11 mouse cellular contexts compared by ENCODE assay signal in genomic region chr1:64790806-64791790, GRCm38 (mm10). TPM values are rescaled to one million over a fixed set of nuclear protein-coding genes. Genes with fewer than 3 reads are reported as not detected.
DNase-seq lines count a peak whose midpoint lies in the region; ATAC-seq and TF ChIP-seq lines count a peak whose summit lies in the region.
"Had no signal": no experiment of that assay in that cellular context is flagged by ENCODE, and none has a peak within 500 bp of the region (broad histone marks: within the 10 kb centered on the region; RNA-seq: fewer than 3 reads in every experiment).

No protein-coding gene starts in this region.

- no peaks in the 10 kb centered on the region for H3K79me2 ChIP-seq in heart, adult 2 months (replicated peaks; ENCODE audit: control insufficient read depth, insufficient read depth, low read length)

- no peak for TF ChIP-seq EP300 in heart, adult 2 months (IDR thresholded peaks at IDR 0.05; ENCODE audit: insufficient read depth, low read depth, low read length)

- peak overlapping the region; percentile 16; the same call in 1 of the 2 replicates for H3K4me2 ChIP-seq in heart, embryonic 15.5 days
- H3K4me2 ChIP-seq in neural tube, embryonic 13.5 days: no peak overlapping the region
- no peak overlapping the region for H3K4me2 ChIP-seq in liver, embryonic 12.5 days

- ATAC-seq in heart, embryonic 15.5 days (replicated peaks; ENCODE audit: insufficient number of reproducible peaks, insufficient read depth, low FRiP score, low read depth): peak; percentile 83
- no peak for ATAC-seq in neural tube, embryonic 13.5 days (ENCODE audit: low read depth)
- ATAC-seq in liver, embryonic 12.5 days: no peak

- no peaks in the 10 kb centered on the region for H3K27me3 ChIP-seq in heart, adult 2 months (ENCODE audit: control insufficient read depth, insufficient read depth, low read length)
- no peaks in the 10 kb centered on the region for H3K27me3 ChIP-seq in heart, embryonic 15.5 days
- H3K27me3 ChIP-seq in neural tube, embryonic 13.5 days: no peaks in the 10 kb centered on the region
- no peaks in the 10 kb centered on the region for H3K27me3 ChIP-seq in liver, embryonic 12.5 days (replicated peaks)
- H3K27me3 ChIP-seq in midbrain, embryonic 10.5 days (ENCODE audit: low read depth, poor library complexity, severe bottlenecking): no peaks in the 10 kb centered on the region

- peak; percentile 46 to 48 for DNase-seq in heart, adult 2 months
- no peak for DNase-seq in heart, postnatal 25 days (ENCODE audit: low spot score)
- DNase-seq in MN1 (ENCODE audit: low spot score): peak; percentile 20
- peak; percentile 16 for DNase-seq in cerebellum, adult 8-10 months
- no peak for DNase-seq in midbrain, embryonic 10.5 days (ENCODE audit: low spot score)

- no peak for TF ChIP-seq POLR2A in heart, adult 2 months (IDR thresholded peaks at IDR 0.05; ENCODE audit: insufficient read depth, low read depth, low read length)

- no peaks in the 10 kb centered on the region for H3K9me3 ChIP-seq in heart, embryonic 15.5 days (replicated peaks)
- H3K9me3 ChIP-seq in neural tube, embryonic 13.5 days: no peaks in the 10 kb centered on the region
- no peaks in the 10 kb centered on the region for H3K9me3 ChIP-seq in liver, embryonic 12.5 days (replicated peaks)
- H3K9me3 ChIP-seq in midbrain, embryonic 10.5 days (replicated peaks): no peaks in the 10 kb centered on the region
- H3K9me3 ChIP-seq: G1E had no signal

- H3K4me1 ChIP-seq in heart, adult 2 months (ENCODE audit: control insufficient read depth, insufficient read depth, low read length): peaks cover 17% of the 10 kb centered on the region
- peaks cover 50% of the 10 kb centered on the region for H3K4me1 ChIP-seq in heart, embryonic 15.5 days (replicated peaks)
- peaks cover 37% of the 10 kb centered on the region for H3K4me1 ChIP-seq in neural tube, embryonic 13.5 days (replicated peaks)
- H3K4me1 ChIP-seq in liver, embryonic 12.5 days: peaks cover 19% of the 10 kb centered on the region
- H3K4me1 ChIP-seq in midbrain, embryonic 10.5 days: peaks cover 10% of the 10 kb centered on the region; the same call in 1 of the 2 replicates

- H3K9ac ChIP-seq in heart, adult 2 months (ENCODE audit: low read depth, low read length): no peak overlapping the region
- no peak overlapping the region for H3K9ac ChIP-seq in heart, embryonic 15.5 days
- H3K9ac ChIP-seq in neural tube, embryonic 13.5 days: no peak overlapping the region
- H3K9ac ChIP-seq in liver, embryonic 12.5 days: no peak overlapping the region
- H3K9ac ChIP-seq: liver, embryonic 14.5 days had no signal

- H3K4me3 ChIP-seq in heart, adult 2 months: no peak overlapping the region
- H3K4me3 ChIP-seq in heart, embryonic 15.5 days: no peak overlapping the region
- no peak overlapping the region for H3K4me3 ChIP-seq in neural tube, embryonic 13.5 days
- no peak overlapping the region for H3K4me3 ChIP-seq in liver, embryonic 12.5 days
- H3K4me3 ChIP-seq in midbrain, embryonic 10.5 days: no peak overlapping the region
- H3K4me3 ChIP-seq: erythroblast, embryonic 14.5 days had no signal

- H3K27ac ChIP-seq in heart, adult 2 months: peak overlapping the region; percentile 32
- H3K27ac ChIP-seq in heart, embryonic 15.5 days: peak overlapping the region; percentile 82
- 0 out of 2 replicates have a peak overlapping the region, but pooled peaks have one; percentile 20 for H3K27ac ChIP-seq in neural tube, embryonic 13.5 days (replicated peaks)
- H3K27ac ChIP-seq in liver, embryonic 12.5 days: no peak overlapping the region
- H3K27ac ChIP-seq in midbrain, embryonic 10.5 days (replicated peaks): no peak overlapping the region
- H3K27ac ChIP-seq: liver, embryonic 14.5 days had no signal

- H3K36me3 ChIP-seq in heart, adult 2 months (ENCODE audit: control insufficient read depth, insufficient read depth, low read length): peaks cover 2% of the 10 kb centered on the region
- H3K36me3 ChIP-seq in heart, embryonic 15.5 days: 0 out of 2 replicates have a peak, but pooled peaks cover 4% of the 10 kb centered on the region
- H3K36me3 ChIP-seq in neural tube, embryonic 13.5 days: peaks cover 8% of the 10 kb centered on the region; the same call in 1 of the 2 replicates
- H3K36me3 ChIP-seq in liver, embryonic 12.5 days: 0 out of 2 replicates have a peak, but pooled peaks cover 3% of the 10 kb centered on the region
- peaks cover 11% of the 10 kb centered on the region for H3K36me3 ChIP-seq in midbrain, embryonic 10.5 days

- 39% methylated on average over 9 of the region's 9 CpGs for WGBS in heart, adult 2 months
- 29% methylated on average over 9 of the region's 9 CpGs for WGBS in heart, embryonic 15.5 days
- WGBS in neural tube, embryonic 13.5 days: 53% methylated on average over 9 of the region's 9 CpGs
- WGBS in liver, embryonic 12.5 days (ENCODE audit: insufficient replicate concordance): 53% methylated on average over 9 of the region's 9 CpGs
- WGBS in midbrain, embryonic 10.5 days: 72% methylated on average over 9 of the region's 9 CpGs

- intact Hi-C loops in heart, adult 2 months (cut with DNase I): loop anchor here (5.0 to 10.0 kb wide), 2 partner anchors 54 to 124 kb away; partner anchors contain the start of gene Fzd5
- intact Hi-C loops in heart, postnatal 25 days (cut with DNase I): loop anchor here (5.0 kb wide), 2 partner anchors 54 to 126 kb away; partner anchors contain the start of gene Fzd5

- no peak for TF ChIP-seq CTCF in heart, adult 2 months (IDR thresholded peaks at IDR 0.05)

RNA-seq across cellular contexts. Expression of gene Fzd5, which starts 53.5 kb away (rescaled TPM):
- 1 to 10 TPM; 3.6 to 4.4 TPM for total RNA-seq in heart, adult 2 months (2021)
- 2.5 and 3.2 TPM in 2 replicates for polyA plus RNA-seq in heart, adult 2 months (2012; rRNA removed)
- total RNA-seq in heart, postnatal 25 days (2021): 1 to 10 TPM; 4.0 to 5.8 TPM
- polyA plus RNA-seq in heart, embryonic 15.5 days (2015; fragmentation: Nextera tagmentation; extraction: Ambion mirVana): 1.5 and 1.7 TPM in 2 replicates
- polyA plus RNA-seq in neural tube, embryonic 13.5 days (2015; fragmentation: Nextera tagmentation; extraction: Ambion mirVana): 0.20 and 0.21 TPM in 2 replicates
- 3.6 and 4.1 TPM in 2 replicates for polyA plus RNA-seq in liver, embryonic 12.5 days (2016; fragmentation: Nextera tagmentation; extraction: Ambion mirVana)
- polyA plus RNA-seq in midbrain, embryonic 10.5 days (2016; fragmentation: Nextera tagmentation; extraction: Ambion mirVana): 0.36 and 0.79 TPM in 2 replicates

Comparison
In these comparisons a context has a peak if more than half of its experiments do, and no peak if none do; other contexts are left out.
1. DNase-seq: peak in heart, adult 2 months (2 of 2), MN1 (single experiment) and cerebellum, adult 8-10 months (single experiment); none in heart, postnatal 25 days (single experiment) and midbrain, embryonic 10.5 days (single experiment).
2. H3K27ac ChIP-seq: peak in heart, adult 2 months (single experiment), heart, embryonic 15.5 days (single experiment) and neural tube, embryonic 13.5 days (single experiment); none in liver, embryonic 12.5 days (single experiment) and midbrain, embryonic 10.5 days (single experiment).